Mouse (Mus musculus) B cell, adult 2 months (primary cell): Measurements from ENCODE around the gene Cacna1c.

Source experiments
- DNase-seq, 2 experiments: peaks; one replicate each; pipeline ENCODE4 v3.0.0; 2022

Cacna1c gene

DNA sequence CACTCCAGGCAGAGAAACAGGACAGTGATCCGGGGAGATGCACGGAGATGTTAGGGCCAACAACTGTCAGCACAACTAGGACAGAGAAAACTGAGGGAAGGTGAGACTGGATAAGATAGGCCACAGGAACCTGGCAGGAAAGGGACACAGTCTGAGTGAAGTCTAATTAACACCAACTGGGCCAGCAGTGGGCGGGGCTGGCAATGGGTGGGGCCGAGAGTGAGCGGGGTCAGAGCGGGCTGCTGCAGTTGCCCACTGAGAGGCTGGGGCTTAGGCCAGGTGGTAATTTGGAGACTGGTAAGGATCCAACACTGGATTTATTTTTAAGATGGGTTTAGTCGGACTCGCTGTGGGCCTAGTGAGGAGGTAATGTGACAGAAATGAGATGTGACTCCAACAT is 418.8 kb downstream of the Cacna1c start:
- DNase-seq = no peak

GRCm38 (mm10) chr6:118776459-118776858 is 419.8 kb downstream of the Cacna1c start:
- no peak for DNase-seq

- no peak for DNase-seq
These were observed 423.6 kb downstream of the Cacna1c start for GRCm38 (mm10) chr6:118772581-118772980.

- no peak for DNase-seq
These were observed 425.1 kb downstream of the Cacna1c start for GRCm38 (mm10) chr6:118771121-118771520.

GRCm38 (mm10) chr6:118770396-118770795 is 425.8 kb downstream of the Cacna1c start:
- no peak for DNase-seq

DNA sequence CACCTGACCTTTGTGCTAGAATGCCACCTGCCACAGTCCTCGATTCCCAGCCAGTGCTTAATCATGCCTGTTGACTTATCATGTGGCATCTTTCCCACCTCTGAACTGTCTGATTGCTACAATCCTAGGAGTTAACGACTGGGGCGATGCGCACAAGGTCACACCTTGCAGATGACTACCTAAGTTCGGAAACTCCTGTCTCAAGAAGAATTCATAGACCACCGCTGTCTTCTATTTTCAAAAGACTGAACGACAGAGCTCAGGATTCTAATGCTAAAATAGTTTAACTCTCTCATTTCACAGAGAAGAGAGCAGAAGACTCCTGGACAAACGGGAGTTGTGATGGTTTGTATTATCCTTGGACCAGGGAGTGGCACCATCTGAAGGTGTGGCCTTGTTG is 426.4 kb downstream of the Cacna1c start:
- DNase-seq = no peak

DNA sequence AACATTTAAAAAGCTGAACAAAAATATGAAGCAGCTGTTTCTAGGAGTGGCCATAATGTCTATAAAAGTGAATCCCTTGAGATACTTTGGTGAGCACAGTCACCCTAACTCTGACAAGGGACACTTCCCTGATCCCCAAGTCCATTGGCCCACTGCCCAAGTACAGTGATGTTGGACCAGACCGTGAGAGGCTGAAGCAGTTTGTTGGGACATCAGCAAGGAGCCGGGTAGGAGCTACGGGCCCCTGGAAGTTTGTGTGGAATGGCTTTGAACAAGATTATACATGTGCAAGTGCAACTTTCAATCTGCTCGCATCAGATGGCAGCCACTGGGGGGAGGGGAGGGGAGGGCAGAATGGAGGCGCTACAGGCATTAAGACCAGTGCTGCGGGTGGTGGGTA is 428.5 kb downstream of the Cacna1c start:
- no peak for DNase-seq

- no peak for DNase-seq
These were observed 431.0 kb downstream of the Cacna1c start for GRCm38 (mm10) chr6:118765261-118765660.

DNA sequence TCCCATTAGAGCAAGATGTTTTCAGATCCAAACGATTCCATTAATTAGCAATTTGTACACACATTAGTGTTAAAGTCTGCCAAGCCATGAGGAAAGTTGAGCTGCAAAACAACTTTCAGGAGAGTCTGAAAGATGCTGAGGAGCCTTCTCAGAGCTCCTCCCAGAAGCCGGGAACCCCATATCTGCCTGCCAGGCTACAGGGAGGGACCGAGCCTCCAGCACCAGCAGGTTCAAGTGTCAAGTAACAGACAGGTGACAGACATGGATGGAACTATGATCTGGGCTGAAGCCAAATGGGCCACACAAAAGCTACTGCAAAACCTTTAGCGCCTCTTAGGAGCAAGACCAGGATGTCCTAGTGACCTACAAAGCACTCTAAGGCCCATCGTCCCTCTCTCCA is 437.2 kb downstream of the Cacna1c start:
- DNase-seq = no peak

GRCm38 (mm10) chr6:118758290-118758907 is 437.8 kb downstream of the Cacna1c start:
- no peak for DNase-seq

DNA sequence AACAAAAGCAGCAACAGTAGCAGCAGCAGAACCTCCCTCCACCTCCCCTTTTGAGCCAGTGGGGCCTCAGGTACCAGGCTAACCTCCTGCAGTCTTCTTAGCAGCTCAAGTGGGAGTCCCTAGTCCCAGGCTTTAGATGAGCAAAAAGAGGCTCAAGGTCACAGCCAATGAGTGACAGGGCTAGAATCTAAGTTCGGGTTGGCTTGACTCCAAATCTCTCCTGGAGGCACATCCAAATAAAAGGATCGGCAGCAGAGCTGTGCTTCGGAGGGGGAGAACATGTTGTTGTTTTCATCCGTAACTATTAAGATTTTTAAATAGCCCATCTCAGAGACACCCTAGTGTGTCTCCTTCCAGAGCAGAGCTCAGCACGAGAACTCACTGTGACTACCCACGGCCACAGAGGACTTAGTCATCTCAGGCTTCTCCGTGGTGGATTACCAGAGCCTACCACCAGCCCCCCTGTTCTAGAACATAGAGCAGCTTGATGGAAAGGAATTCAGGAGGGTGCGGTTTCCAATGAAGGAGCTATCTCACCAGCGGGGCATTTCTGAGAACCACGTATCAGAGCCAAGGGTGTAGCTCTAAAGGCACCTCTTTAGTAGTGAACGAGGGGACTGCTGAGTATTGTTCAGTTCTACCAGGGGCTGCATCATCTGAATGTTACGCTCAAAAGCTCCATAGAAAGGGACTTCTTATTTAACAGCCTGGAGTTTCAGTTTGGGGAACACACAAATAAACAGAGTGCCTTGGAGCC is 438.5 kb downstream of the Cacna1c start:
- DNase-seq = no peak

DNA sequence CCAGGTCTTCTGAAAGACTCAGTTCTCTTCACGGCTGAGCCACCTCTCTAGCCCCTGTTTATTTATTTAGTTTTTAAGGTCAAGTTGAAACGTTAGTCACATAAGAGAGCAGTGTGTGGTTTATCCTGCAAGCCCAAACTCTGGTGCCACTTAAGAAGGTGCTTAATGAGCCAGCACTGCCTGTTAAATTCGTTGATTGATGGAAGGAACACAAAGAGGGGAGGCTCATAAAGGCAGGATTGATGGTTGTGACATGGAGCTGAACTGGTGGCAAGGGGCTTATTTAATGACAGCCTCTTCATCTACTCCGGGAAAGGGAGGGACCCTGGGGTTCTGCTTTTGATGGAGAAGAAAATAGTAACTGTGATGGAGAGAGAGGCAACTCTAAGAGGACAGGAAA is 439.7 kb downstream of the Cacna1c start:
- no peak for DNase-seq

DNA sequence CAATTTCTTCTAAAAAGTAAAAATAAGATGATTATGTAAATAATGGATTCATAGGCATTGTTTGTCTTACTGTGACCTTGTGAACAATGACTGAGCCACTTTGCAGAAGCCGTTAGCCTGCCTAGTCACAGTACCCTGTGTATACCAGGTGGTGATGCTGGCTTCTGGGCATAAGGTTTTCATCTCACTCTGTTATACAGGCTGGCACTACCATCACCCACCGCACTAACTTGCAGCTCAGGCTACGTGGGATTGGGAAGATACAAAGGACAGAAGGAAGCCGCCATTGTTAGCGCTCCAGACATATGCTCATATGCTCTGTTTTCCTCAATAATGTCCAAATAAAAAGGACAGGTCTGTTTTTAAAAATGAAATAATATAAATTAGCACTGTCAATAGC is 440.4 kb downstream of the Cacna1c start:
- DNase-seq = no peak

- no peak for DNase-seq
These were observed 441.8 kb downstream of the Cacna1c start for GRCm38 (mm10) chr6:118754439-118754838.

GRCm38 (mm10) chr6:118753787-118754186 is 442.4 kb downstream of the Cacna1c start:
- no peak for DNase-seq

DNA sequence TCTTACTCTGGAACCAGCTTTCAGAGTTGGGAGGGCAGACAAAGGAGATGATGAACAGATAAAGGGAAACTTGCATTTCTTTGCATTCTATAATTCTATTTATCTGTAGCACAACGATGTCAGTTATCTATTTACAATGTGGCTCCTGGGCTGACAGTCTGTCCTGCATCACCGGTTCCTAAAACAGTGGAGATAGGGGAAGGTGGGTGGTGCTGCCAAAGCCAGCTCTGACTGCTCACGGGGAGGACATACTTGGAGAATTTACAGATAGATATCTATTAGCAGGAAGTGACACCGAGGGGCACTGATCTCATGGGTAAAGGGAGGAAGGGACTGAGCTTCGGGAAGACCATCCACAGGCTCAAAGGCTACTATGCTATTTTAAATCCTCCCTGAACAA is 443.2 kb downstream of the Cacna1c start:
- no peak for DNase-seq

DNA sequence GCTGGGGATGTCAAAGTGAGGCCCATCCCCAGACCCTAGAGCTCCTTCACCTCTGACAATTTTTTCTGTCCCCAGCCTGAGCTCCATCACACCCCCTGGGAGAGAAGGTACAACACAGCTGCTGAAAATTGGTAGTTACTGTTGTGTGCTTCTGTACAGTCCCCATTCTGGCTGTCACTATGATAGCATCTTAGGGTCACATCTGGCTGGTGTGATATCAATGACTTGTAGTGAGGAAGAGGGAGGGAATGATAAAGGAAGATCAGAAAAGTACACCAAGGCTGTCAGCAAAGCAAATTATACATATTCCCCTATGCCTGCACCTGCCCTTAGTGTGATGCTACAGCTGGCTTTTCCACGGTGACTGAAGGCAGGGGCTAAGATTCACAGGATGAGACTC is 446.9 kb downstream of the Cacna1c start:
- no peak for DNase-seq

DNA sequence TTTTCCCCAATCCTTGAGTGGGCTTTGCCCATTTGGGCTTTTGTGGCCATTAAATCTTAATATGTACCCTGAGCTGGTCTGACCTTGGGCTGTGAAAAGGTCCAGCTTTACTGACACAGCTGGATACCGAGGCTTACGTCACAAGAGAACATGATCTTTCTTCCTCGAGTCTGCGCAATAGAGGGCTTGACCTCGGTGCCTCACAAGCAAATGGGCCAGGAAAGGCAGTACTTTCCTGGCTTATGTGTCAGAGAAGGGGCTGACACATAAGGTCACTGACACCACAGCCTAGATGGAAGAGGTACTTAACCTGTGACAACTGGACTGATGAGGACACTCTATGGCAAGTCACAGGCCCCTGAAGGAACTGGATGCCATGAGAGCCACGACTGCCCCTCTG is 453.5 kb downstream of the Cacna1c start:
- DNase-seq = no peak

GRCm38 (mm10) chr6:118741841-118742240 is 454.4 kb downstream of the Cacna1c start:
- DNase-seq = no peak

- DNase-seq = no peak
These were observed 456.1 kb downstream of the Cacna1c start for GRCm38 (mm10) chr6:118739961-118740599.

DNA sequence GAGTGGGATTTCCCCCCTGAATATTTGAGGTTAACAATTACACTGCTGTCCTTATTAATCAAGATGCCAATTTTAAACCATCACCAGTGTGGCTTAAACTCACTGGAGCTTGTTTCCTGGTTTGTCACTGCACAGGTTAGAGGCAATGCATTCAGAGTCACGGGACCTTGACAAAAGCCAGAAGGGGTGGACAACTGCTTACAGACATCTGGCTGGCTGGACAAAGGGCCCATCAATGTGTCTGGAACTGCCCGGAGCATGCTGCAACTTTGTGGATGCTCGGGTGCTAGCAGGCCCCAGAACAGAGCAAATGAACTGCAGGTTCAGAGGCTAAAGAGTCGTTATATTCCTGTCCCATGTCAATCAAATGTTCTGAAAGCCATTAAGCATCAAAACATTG is 456.9 kb downstream of the Cacna1c start:
- DNase-seq = no peak

GRCm38 (mm10) chr6:118738656-118739055 is 457.6 kb downstream of the Cacna1c start:
- no peak for DNase-seq

GRCm38 (mm10) chr6:118737078-118737477 is 459.1 kb downstream of the Cacna1c start:
- no peak for DNase-seq

- DNase-seq = no peak
These were observed 459.7 kb downstream of the Cacna1c start for GRCm38 (mm10) chr6:118736491-118736890.
